Mouse (Mus musculus) cerebellum, postnatal 14 days (tissue): Measurements from ENCODE around the gene Maml3.

ENCODE experiments used
- DNase-seq, 2 experiments: peaks; one replicate each; pipeline ENCODE4 v3.0.0; 2021; ENCODE audit warnings: mixed read lengths in 2 of 2

The Maml3 gene

GRCm38 (mm10) chr3:51859208-51859607 lies 245.7 kb downstream of the Maml3 start:
- DNase-seq: no peak

- no peak for DNase-seq
These were observed 250.7 kb downstream of the Maml3 start for GRCm38 (mm10) chr3:51854152-51854551.

GRCm38 (mm10) chr3:51853610-51854009 lies 251.3 kb downstream of the Maml3 start:
- no peak for DNase-seq

GRCm38 (mm10) chr3:51852692-51853091 lies 252.2 kb downstream of the Maml3 start:
- peak in 1 of 2 experiments; percentile 37 for DNase-seq

GRCm38 (mm10) chr3:51851596-51851995 lies 253.3 kb downstream of the Maml3 start:
- no peak for DNase-seq

- DNase-seq: no peak
These were observed 255.4 kb downstream of the Maml3 start for GRCm38 (mm10) chr3:51849462-51849861.

GRCm38 (mm10) chr3:51847262-51847661 lies 257.6 kb downstream of the Maml3 start:
- DNase-seq: no peak

GRCm38 (mm10) chr3:51844255-51844654 lies 260.6 kb downstream of the Maml3 start:
- no peak for DNase-seq

GRCm38 (mm10) chr3:51842140-51842539 lies 262.7 kb downstream of the Maml3 start:
- no peak for DNase-seq

GRCm38 (mm10) chr3:51841598-51841997 lies 263.3 kb downstream of the Maml3 start:
- DNase-seq: no peak

GRCm38 (mm10) chr3:51841177-51841576 lies 263.7 kb downstream of the Maml3 start:
- no peak for DNase-seq

- no peak for DNase-seq
These were observed 264.6 kb downstream of the Maml3 start for GRCm38 (mm10) chr3:51840095-51840805.

- no peak for DNase-seq
These were observed 265.5 kb downstream of the Maml3 start for GRCm38 (mm10) chr3:51839353-51839715.

- DNase-seq: no peak
These were observed 266.1 kb downstream of the Maml3 start for GRCm38 (mm10) chr3:51838696-51839352.

GRCm38 (mm10) chr3:51832985-51833384 lies 271.9 kb downstream of the Maml3 start:
- DNase-seq: peak; percentile 55 to 65

- DNase-seq: peak in 1 of 2 experiments; percentile 43
These were observed 274.0 kb downstream of the Maml3 start for GRCm38 (mm10) chr3:51830821-51831429.

- DNase-seq: no peak
These were observed 279.3 kb downstream of the Maml3 start for GRCm38 (mm10) chr3:51825530-51825929.

GRCm38 (mm10) chr3:51824506-51824905 lies 280.4 kb downstream of the Maml3 start:
- DNase-seq: peak; percentile 73 to 82

- DNase-seq: no peak
These were observed 283.3 kb downstream of the Maml3 start for GRCm38 (mm10) chr3:51821551-51821950.

GRCm38 (mm10) chr3:51819109-51819508 lies 285.8 kb downstream of the Maml3 start:
- DNase-seq: no peak

GRCm38 (mm10) chr3:51817919-51818318 lies 287.0 kb downstream of the Maml3 start:
- DNase-seq: no peak

GRCm38 (mm10) chr3:51817329-51817728 lies 287.5 kb downstream of the Maml3 start:
- DNase-seq: no peak

- no peak for DNase-seq
These were observed 288.2 kb downstream of the Maml3 start for GRCm38 (mm10) chr3:51816517-51817285.
